Mouse (Mus musculus) lung, embryonic 16.5 days (tissue): ENCODE results near the gene Znrf2. TPM values are rescaled to one million over a fixed set of nuclear protein-coding genes. Genes with fewer than 3 reads are reported as not detected.

Experiments
- ATAC-seq: fragments of 200-750 bp; cut with Nextera tagmentation; 2 replicates; pipeline ENCODE4 v1.8.0; 2017; ENCODE audit warnings: low read depth, mild to moderate bottlenecking, moderate library complexity
- H3K27ac ChIP-seq: fragments of 300-500 bp; sonication (generic); 2 replicates; pipeline ENCODE4 v1.5.1; 2014; ENCODE audit warnings: mild to moderate bottlenecking, control low read depth, low read length
- H3K27me3 ChIP-seq: fragments of 300-500 bp; sonication (generic); 2 replicates; pipeline ENCODE4 v1.6.1; 2014; ENCODE audit warnings: low read depth, low read length, mixed read lengths; ENCODE audit not compliant: control insufficient read depth, insufficient read depth
- H3K36me3 ChIP-seq: fragments of 300-500 bp; sonication (generic); 2 replicates; pipeline ENCODE4 v1.6.1; 2014; ENCODE audit warnings: low read length; ENCODE audit not compliant: control insufficient read depth, insufficient read depth
- H3K4me1 ChIP-seq: fragments of 300-500 bp; sonication (generic); replicated peaks from 2 replicates; pipeline ENCODE4 v1.6.1; 2014; ENCODE audit warnings: low read length, mixed read lengths; ENCODE audit not compliant: control insufficient read depth, insufficient read depth
- H3K4me2 ChIP-seq: fragments of 300-500 bp; sonication (generic); 2 replicates; pipeline ENCODE4 v1.6.1; 2014; ENCODE audit warnings: low read depth, low read length, control low read depth
- H3K4me3 ChIP-seq: fragments of 300-500 bp; sonication (generic); 2 replicates; pipeline ENCODE4 v1.5.1; 2014; ENCODE audit warnings: mild to moderate bottlenecking, low read length, control low read depth
- H3K9ac ChIP-seq: fragments of 300-500 bp; sonication (generic); 2 replicates; pipeline ENCODE4 v1.6.1; 2014; ENCODE audit warnings: low read length, control low read depth
- H3K9me3 ChIP-seq: fragments of 300-500 bp; sonication (generic); 2 replicates; pipeline ENCODE4 v1.6.1; 2016; ENCODE audit warnings: low read length; ENCODE audit not compliant: control insufficient read depth
- WGBS: fragments of 180-500 bp; shearing (Covaris S2); extraction: QIAGEN DNeasy Blood & Tissue Kit; methylation state at CpG from one replicate; pipeline ENCODE4 v1.1.7; 2014; 5-methylcytosine and 5-hydroxymethylcytosine counted together
- polyA plus RNA-seq: library from polyadenylated mRNA; unstranded; fragments of >200 nt; fragmentation: Nextera tagmentation; extraction: Ambion mirVana; gene quantifications from 2 replicates; pipeline ENCODE4 v1.2.1, GENCODE M21; 2015

Gene Znrf2
- polyA plus RNA-seq, 1 experiment from 2014 or later = 3.3 TPM

DNA sequence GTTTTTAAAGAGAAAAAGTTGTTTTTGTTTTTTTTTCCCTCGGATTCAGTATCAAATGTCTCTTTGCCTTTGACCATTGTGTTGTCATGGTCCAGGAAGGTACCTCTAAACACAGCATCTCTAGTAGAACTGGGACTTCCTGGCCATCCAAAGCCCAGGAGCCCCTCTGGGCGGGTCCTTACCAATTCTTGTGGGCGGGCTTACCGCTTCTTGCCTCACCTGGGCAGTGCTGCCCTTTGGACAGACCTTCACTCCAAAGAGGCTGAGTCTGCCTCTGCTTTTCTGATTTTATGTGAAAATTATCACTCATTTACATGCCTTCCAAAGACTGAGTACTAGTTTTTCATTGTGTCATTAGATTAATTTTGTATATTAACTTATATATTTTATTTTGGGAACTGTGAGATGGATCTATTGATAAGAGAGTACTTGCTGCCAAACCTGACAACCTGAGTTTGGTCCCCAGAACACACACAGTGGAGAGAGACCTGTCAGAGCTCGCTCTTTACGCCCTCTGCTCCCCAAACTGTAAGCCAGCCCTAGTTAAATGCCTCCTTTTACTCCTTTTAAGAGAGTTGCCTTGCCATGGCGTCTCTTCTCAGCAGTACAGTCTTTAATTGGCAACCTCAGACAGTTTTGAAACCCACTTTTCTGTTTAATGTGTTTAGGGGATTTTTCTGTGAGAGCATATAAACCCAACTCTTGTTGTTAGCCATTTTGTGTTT lies 13.5 kb downstream of the Znrf2 start:
- ATAC-seq = no peak
- Histone ChIP-seq H3K4me3 (no peak overlapping the region), H3K9ac (no peak overlapping the region), H3K4me1 (no peaks in the 10 kb centered on the region), H3K27ac (no peak overlapping the region), H3K9me3 (no peaks in the 10 kb centered on the region), H3K36me3 (no peaks in the 10 kb centered on the region), H3K4me2 (no peak overlapping the region), H3K27me3 (no peaks in the 10 kb centered on the region)
- 86% methylated on average over 7 of the region's 7 CpGs for WGBS

DNA sequence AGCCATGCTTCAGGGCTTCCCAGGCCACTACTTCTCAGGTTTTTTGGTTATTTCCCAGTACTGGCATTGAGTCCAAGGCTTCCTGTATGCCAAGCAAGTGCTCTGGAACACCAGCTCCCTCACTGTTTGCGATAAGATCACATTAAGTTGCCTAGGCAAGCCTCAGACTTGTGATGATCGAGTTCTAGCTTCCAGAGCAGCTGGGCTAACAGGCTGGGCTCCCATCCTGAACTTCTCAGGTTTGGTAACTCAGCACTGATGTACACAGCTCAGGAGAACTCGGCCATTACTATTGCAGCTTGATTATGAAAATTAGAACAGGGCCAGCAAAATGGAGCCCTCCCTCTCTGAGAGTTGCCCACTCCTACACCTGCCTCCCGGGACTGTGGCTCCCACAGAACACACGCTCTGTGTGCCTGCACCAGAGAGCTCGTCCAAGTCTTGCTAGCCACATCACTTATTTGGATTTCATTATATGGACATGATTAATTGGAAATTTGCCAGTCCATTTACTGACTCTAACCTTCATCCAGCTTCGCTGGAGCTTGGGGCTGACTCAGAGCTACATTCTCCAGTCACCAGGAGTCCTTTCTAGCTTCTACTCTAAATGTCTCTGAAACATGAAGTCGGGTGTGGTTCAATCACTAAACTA lies 14.5 kb downstream of the Znrf2 start:
- 60% methylated on average over 8 of the region's 8 CpGs for WGBS

DNA sequence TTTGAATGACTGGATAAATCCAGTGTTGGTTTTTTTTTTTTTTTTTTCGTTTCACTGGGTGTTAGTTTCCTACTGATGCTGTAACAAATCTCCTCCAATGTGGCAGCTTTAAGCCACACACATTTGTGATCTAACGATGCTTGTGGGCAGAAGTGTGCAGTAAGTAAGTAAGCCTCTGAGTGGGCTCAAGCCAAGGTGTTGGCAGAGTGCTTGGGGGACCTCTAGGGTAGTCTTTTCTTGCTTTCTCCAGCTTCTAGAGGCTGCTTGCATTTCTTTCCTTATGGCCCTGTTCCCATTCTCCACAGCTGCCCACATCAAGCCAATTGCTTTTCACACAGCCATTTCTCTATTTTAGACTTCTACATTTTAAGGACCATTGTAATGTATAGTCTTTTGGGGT lies 16.7 kb downstream of the Znrf2 start:
- Histone ChIP-seq H3K27me3 (no peaks in the 10 kb centered on the region), H3K4me3 (no peak overlapping the region), H3K4me2 (no peak overlapping the region), H3K27ac (no peak overlapping the region), H3K9me3 (peaks cover 2% of the 10 kb centered on the region), H3K4me1 (no peaks in the 10 kb centered on the region), H3K9ac (no peak overlapping the region), H3K36me3 (no peaks in the 10 kb centered on the region)
- ATAC-seq = no peak
- WGBS = 51% methylated on average over 2 of the region's 2 CpGs

More for the DNA sequence above, 14.5 kb downstream of the Znrf2 start:
- Histone ChIP-seq H3K4me1 (no peaks in the 10 kb centered on the region), H3K36me3 (no peaks in the 10 kb centered on the region), H3K4me2 (no peak overlapping the region), H3K27me3 (no peaks in the 10 kb centered on the region), H3K4me3 (no peak overlapping the region), H3K27ac (no peak overlapping the region), H3K9ac (no peak overlapping the region), H3K9me3 (no peaks in the 10 kb centered on the region)
- no peak for ATAC-seq

DNA sequence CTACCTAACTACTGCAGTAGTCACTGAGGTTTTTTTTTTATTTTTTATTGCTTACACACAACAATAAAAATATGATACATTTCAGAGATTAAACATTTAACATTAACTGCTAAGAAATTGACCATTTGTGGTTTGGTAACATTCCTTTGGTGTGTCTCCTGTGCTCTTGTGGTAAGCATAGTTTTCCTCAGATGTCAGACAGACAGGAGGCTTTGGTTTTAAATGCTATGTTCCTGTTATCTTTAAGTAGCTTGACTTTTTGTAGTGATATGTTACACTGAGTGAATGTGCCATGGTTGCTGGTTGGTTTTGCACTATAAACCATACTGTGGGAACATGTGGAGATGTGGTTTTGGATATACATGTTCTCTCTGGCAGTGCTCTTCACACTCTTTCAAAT lies 19.9 kb downstream of the Znrf2 start:
- H3K9ac ChIP-seq = no peak overlapping the region
- H3K9me3 ChIP-seq = peaks cover 5% of the 10 kb centered on the region
- H3K4me3 ChIP-seq = no peak overlapping the region
- H3K27me3 ChIP-seq = no peaks in the 10 kb centered on the region
- H3K36me3 ChIP-seq = no peaks in the 10 kb centered on the region
- no peak overlapping the region for H3K27ac ChIP-seq
- ATAC-seq = no peak
- no peak overlapping the region for H3K4me2 ChIP-seq
- H3K4me1 ChIP-seq = no peaks in the 10 kb centered on the region

DNA sequence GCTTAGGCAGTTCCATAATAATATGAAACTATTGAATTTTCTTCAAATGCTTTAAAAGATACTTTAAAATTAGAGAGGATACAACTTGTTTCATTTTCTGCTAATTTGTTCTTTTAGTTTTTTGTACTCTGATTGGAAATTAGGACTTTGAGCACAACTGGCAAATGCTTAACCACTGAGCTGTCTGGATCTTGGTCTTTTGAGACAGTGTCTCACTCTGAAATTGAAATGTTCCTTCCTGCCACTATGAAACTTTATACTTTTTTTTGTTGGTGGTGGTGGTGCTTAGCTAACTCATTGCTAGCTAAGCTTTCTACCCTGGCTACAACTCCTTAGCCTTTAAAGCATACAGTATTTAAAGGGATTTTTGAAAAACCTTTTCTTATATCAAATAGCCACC lies 24.7 kb downstream of the Znrf2 start:
- no peak for ATAC-seq
- no peaks in the 10 kb centered on the region for H3K27me3 ChIP-seq
- no peak overlapping the region for H3K9ac ChIP-seq
- H3K36me3 ChIP-seq = no peaks in the 10 kb centered on the region
- H3K4me3 ChIP-seq = no peak overlapping the region
- H3K9me3 ChIP-seq = peaks cover 5% of the 10 kb centered on the region
- H3K4me1 ChIP-seq = peaks cover 2% of the 10 kb centered on the region; the same call in 1 of the 2 replicates
- H3K4me2 ChIP-seq = no peak overlapping the region
- H3K27ac ChIP-seq = no peak overlapping the region

DNA sequence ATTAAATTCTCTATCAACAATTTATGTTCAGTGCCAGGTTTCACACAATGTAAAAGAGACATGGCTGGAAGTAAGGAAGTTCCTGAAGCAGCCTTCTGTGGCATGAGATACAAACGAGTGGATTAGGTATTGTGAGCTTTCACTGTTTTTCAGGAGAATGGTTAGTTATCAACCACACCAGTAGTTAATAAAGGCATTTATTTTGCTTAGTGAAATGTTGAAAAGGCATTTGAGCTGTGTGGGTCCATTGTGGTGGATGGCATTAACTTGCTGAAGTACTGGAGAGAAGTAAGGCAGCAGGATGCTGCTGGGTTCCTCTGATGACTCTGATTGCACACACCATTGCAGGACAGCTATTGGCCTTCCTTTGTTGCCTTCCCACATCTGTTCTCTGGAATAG lies 25.3 kb downstream of the Znrf2 start:
- no peak for ATAC-seq
- no peaks in the 10 kb centered on the region for H3K36me3 ChIP-seq
- H3K27me3 ChIP-seq = no peaks in the 10 kb centered on the region
- H3K9ac ChIP-seq = no peak overlapping the region
- WGBS = 36% methylated on average over 1 of the region's 1 CpGs
- H3K4me1 ChIP-seq = peaks cover 2% of the 10 kb centered on the region; the same call in 1 of the 2 replicates
- peaks cover 5% of the 10 kb centered on the region for H3K9me3 ChIP-seq
- no peak overlapping the region for H3K4me2 ChIP-seq
- H3K27ac ChIP-seq = no peak overlapping the region
- no peak overlapping the region for H3K4me3 ChIP-seq

DNA sequence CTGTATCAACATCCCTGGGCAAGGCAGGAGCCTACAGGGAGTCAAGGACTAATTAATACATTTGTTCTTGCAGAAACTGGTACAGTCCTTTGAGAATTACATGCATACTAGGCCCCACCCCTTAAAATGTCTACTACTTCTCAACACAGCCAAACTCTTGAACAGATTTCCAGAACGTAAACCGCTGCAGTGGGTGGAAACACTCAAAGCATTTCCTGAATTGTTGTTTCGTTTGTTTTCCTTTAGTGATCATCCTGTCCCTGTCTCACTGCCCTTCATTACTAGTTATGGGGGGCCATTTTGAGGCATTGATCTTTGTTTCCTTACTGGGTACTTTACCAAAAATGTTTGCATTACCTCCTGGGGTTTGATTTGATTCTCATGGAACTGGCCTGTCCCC lies 31.8 kb downstream of the Znrf2 start:
- WGBS = 69% methylated on average over 3 of the region's 3 CpGs
- no peak overlapping the region for H3K4me2 ChIP-seq
- H3K27me3 ChIP-seq = no peaks in the 10 kb centered on the region
- H3K27ac ChIP-seq = no peak overlapping the region
- ATAC-seq = no peak
- H3K36me3 ChIP-seq = no peaks in the 10 kb centered on the region
- H3K4me1 ChIP-seq = peaks cover 7% of the 10 kb centered on the region
- no peak overlapping the region for H3K9ac ChIP-seq
- H3K9me3 ChIP-seq = no peaks in the 10 kb centered on the region
- H3K4me3 ChIP-seq = no peak overlapping the region

DNA sequence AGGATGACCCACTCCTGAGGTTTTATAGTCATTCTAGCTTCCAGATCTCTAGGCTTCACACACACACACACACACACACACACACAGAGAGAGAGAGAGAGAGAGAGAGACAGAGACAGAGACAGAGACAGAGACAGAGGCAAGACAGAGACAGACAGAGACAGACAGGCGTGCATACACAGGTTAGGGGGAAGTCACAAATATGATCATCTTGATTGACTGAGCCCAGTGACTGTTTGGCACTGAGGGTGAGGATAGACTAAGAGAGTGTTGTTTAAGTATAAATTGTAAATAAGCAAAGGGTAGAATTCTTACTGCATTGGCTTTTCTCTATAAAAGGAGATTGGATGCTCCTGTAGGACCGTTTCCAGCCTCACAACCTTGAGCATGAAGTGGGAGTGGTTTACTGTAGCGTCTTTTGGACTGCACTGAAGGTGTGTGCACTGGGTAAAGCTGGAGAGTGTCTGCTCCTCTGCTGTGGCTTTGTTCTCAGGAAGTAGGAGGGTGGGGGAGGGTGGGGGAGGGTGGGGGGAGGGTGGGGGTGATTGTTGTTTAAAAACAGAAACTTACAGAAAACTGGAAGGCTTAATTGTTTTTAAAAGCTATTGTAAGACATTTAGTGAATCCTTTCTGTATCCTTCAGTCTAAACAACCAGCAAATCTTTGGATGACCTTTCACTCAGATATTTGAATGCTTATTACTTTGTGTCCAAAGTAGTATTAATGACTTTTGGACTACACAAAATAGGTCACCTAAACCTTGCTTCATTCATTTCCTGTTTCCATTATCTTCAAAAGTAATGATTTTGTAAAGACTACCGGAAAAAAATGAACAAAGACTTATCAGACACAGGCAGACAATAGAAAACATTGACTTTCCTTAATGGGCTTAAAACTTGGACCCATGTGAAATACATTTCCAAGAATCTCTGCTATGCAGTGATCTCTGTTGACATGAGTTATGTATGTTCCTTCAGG lies 32.8 kb downstream of the Znrf2 start:
- Histone ChIP-seq H3K4me3 (no peak overlapping the region), H3K36me3 (no peaks in the 10 kb centered on the region), H3K9me3 (no peaks in the 10 kb centered on the region), H3K9ac (no peak overlapping the region; the same call in 1 of the 2 replicates), H3K27me3 (no peaks in the 10 kb centered on the region), H3K27ac (no peak overlapping the region), H3K4me2 (no peak overlapping the region), H3K4me1 (peaks cover 5% of the 10 kb centered on the region)
- 29% methylated on average over 4 of the region's 4 CpGs for WGBS
- no peak for ATAC-seq

DNA sequence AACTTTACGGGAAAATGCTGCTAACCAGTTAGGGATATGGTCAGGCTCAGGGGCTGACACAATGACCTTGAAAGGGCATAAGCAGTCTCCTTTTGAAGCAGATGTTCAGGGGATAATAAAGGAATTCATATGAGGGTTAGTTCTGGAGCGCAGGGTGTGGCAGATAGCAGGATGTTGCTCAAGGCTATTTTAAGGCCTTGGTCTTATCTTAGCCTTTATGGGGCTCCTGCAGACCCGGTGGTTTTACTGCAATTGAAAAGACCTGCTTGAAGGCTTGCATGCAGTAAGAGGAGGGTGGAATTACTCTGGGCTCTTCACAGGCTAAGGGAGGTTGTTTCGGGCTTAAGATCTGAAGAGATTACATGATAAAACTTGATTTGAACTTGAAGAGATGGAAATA lies 35.1 kb downstream of the Znrf2 start:
- H3K4me2 ChIP-seq = no peak overlapping the region
- H3K9me3 ChIP-seq = no peaks in the 10 kb centered on the region

More for the DNA sequence above, 35.1 kb downstream of the Znrf2 start:
- H3K27me3 ChIP-seq = no peaks in the 10 kb centered on the region
- WGBS = 61% methylated on average over 4 of the region's 4 CpGs
- no peak for ATAC-seq
- H3K27ac ChIP-seq = no peak overlapping the region
- H3K9ac ChIP-seq = no peak overlapping the region
- H3K4me1 ChIP-seq = peaks cover 5% of the 10 kb centered on the region
- no peak overlapping the region for H3K4me3 ChIP-seq
- no peaks in the 10 kb centered on the region for H3K36me3 ChIP-seq
